Mouse (Mus musculus): Measurements from ENCODE around the gene Masp2. TPM values are rescaled to one million over a fixed set of nuclear protein-coding genes. Genes with fewer than 3 reads are reported as not detected.

The Masp2 gene
- total RNA-seq, 2 experiments from 2014 or later, result not detected

DNA sequence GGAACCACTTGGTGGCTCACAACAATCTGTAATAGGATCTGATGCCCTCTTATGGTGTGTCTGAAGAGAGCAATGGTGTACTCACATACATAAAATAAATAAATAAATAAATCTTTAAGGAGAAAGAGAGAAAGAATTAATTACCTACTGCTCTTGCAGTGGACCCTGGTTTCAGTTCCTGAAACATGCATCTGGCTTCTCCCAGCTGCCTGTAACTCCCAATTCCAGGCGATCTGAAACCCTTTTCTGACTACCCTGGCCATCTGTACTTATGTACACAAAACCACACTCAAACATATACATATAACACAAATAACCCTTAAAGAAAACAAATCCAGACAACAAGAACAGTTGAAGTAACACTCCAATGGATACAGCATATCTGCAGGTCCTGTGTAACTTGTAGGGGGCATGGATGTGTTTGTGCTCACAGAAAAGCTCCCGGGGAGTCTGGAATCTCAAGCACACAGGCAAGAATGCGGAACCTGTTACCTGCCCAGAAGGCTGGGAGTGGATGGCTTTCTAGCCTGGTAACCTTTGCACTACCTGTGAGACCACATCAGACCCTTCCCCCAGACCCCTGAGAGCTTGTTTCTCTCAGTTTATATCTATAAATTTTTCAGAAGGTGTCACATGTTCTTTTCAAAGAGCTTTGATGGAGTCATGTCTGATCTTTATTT, 29.8 kb downstream of the Masp2 start:
- no peak for ATAC-seq (replicated peaks; ENCODE audit: low FRiP score, poor library complexity, severe bottlenecking)

DNA sequence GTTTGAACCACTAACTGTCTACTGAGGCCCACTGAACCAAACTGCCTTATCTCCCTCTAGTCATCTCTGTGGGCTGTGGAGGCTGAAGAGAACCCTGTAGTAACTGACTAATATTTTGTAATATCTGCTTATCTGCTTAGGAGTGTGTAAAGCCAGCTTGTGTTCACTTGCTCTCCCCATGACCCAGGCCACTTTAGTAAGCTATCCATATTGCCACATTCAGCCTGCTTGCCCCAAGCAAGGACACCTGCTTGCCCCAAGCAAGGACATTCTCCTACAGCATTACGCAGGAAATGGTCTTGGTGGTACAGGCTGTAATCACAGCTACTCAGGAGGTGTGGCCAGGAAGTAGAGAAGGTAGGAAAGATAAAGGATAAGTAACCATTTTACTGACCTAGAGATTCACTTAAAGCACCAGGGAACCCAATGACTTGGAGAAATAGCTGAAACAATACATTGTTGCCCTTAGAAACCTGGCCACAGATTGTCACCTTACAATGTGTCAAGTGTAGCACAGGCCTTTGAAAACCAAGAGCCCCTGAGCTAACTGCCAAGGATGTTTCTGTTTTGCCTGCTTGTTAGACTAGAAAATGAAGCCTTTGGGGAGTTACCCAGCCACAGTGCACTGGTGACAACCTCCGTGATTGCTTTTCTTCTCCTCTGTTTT, 31.2 kb downstream of the Masp2 start:
- ATAC-seq (replicated peaks; ENCODE audit: low FRiP score, poor library complexity, severe bottlenecking), result no peak

DNA sequence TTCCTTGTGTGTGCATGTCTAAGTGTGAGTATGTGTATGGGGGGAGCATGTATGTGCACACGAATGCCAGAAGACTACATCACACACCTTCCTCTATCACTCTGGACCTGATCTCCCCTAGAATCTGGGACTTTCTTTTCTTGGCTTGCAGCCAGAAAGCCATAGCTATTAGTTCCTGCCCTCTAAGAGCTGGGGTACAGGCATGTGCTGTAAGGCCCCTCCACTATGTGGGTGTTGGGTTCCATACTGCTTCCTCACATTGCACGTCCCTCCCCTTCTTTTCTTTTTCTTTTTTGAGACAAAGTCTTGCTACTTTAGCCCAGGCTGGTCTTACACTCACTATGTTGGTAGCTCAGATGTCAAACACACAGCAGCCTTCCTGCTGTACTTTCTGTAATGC, 33.0 kb downstream of the Masp2 start:
- no peak for ATAC-seq (replicated peaks; ENCODE audit: low FRiP score, poor library complexity, severe bottlenecking)

DNA sequence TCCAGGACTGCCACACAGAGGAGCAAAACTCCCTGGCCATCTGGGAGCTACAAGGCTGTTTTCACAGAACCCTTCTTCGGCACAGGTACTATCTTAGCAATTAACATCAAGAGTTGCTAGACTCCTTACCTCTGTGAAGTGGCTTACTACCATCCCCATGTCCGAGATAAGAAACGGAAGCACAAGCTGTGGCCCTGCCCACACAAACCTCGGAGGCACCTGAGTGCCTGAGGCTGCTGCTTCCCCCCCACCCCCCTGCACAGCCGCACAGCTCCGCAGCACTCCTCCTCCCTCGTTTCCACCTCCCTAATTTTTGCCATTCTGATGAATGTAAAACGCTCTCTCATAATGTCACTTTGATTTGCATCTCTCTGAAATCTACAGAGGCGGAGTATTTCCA, 35.9 kb downstream of the Masp2 start:
- no peak for ATAC-seq (replicated peaks; ENCODE audit: low FRiP score, poor library complexity, severe bottlenecking)

DNA sequence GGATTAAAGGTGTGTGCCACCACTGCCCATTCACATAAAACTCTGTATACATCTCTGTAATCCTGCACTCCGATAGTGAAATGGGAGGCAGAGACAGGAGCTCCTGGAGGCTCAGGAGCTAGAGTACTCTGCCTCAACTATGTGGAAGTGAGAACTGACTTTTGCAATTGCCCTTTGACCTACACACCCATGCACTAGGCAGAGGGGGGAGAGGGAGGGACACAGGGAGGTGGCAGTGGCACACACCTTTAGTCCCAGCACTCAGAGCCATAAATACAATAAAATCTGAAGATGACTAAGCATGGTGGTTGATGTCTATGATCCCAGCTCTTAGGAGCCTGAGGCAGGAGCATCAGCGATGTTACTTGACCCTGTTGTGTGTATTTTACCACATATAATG, 37.1 kb downstream of the Masp2 start:
- no peak for ATAC-seq (replicated peaks; ENCODE audit: low FRiP score, poor library complexity, severe bottlenecking)

DNA sequence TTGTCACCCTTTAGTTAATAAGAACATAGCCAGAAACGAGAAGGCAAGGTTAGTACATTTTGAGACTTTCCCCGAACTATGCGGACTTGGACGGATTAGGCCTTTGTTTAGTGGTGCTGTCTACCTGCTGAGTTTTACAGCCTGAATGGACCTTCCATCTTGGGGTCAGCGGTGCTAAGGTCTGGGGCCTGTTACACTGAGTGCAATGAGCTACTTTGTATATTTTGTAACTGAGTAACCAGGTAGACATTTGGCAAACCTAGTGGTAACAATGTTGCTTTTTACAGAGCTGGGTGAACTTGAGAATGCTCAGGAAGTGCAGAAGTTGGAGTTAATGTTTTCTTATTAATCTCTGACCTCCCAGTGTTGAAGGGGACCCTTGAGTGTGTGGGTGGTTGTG, 38.8 kb downstream of the Masp2 start:
- ATAC-seq (replicated peaks; ENCODE audit: low FRiP score, poor library complexity, severe bottlenecking), result no peak

DNA sequence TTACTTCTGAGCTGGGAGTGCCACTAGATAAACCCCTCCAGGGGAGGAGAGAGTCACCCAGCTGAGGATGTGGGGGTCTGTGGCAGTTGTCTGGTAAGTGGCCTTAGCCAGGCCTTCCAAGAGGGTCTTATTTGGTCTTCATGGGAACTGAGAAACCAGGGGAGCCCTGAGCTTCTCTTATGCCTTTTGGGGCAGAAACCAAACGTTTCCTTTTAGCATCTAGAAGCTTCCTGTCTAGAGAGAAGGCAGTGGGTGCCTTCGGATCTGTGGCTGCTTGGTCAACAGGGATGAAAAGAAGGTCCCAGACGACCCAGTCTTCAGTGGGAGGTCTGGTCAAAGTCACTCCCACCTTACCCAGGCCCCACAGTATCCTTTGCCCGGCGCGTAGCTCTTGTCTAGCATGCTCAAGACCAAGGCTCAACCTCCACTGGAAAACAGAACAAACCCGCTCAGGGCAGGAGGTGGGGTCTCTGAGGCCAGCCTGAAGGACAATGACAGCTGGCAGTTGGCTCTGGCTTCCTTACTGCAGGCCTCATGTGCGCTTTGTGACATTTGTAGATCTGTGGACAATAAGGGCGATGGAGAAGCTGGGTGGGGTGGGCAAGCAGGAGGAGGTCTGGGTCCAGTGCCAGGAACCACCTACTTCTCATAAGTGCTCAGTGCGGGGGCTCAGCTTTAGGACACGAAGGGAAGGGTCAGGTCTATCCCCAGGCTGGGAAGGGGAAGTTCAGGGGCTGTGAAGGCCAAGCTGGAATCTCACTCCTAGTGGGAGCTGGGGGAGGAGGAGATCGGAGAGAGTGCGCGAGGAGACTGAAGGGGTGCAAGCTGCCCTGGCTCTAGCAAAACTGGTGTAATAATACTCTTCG, 41.2 kb downstream of the Masp2 start, which contains the start of gene Gm572:
Gene Gm572, plus strand, starts transcription at position 27 of the 866 bp plus-strand sequence.
- ATAC-seq (replicated peaks; ENCODE audit: low FRiP score, poor library complexity, severe bottlenecking), result peak; percentile 43; the same call in 1 of the 2 replicates

DNA sequence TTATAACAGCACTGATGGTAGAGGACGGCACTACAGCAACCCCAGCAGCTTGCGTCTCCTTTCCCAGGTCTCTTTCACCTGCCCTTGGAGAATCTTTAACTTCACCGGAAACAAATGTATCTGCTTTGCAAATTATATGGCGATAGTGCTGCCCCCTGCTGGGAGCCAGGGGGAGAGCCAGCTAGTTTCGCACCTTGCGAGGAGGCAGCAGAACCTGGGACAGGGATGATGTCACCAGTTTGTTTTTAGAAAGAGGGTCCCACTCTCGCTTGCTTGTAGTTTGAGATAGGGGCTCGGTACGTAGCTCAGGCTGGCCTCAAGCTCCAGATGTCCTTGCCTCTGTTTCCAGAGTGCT, 41.8 kb downstream of the Masp2 start:
- peak; percentile 70 for ATAC-seq (replicated peaks; ENCODE audit: low FRiP score, poor library complexity, severe bottlenecking)

DNA sequence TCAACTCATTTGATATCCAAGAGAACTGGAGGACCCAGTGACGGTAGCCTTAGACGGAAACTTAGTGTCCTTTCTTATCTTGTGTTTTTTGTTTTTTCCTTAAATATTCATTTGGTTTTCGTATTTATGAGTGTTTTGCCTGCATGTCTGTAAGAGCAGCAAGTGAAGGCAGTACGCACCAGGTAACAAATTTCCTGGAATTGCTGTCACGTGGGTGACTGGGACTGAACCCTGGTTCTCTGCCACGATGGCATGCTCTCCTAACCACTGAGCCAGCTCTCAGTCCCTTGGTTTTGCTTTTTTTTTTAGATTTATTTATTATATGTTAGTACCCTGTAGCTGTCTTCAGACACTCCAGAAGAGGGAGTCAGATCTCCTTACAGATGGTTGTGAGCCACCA, 42.6 kb downstream of the Masp2 start:
- ATAC-seq (replicated peaks; ENCODE audit: low FRiP score, poor library complexity, severe bottlenecking), result no peak

DNA sequence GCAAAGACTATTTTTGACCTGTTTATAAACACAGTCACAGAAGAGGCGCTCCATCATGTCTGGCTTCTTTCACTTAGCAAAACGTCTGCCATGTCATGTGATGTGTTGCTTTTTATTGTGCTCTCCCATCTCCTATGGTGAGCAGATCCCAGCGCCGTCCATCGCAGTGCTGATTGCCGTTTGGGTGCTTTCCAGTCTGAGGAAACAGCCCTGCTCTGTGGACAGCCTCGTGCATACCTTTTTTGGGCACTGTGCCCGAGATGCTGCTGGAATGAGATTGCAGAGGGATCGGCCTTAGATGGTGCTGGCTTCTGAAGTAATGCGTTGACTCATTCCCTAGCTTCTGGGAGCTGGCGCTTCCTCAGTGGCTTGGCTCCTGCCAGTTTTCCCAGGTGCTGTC, 44.3 kb downstream of the Masp2 start:
- 0 out of 2 replicates have a peak, but pooled peaks have one; percentile 35 for ATAC-seq (replicated peaks; ENCODE audit: low FRiP score, poor library complexity, severe bottlenecking)

DNA sequence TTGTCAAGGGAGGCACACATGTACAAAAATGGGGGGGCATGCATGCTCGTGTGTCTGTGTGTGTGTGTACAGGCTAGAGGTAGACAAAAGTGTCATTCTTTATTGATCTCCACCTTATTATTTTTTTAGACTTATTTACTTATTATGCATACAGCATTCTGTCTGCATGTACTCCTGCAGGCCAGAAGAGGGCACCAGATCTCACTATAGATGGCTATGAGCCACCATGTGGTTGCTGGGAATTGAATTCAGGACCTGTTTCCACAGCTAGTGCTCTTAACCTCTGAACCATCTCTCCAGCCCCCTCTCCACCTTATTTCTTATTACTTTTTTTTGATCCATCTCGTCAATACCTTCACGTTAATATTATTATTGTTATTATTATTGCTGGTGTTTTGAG, 47.0 kb downstream of the Masp2 start:
- ATAC-seq (replicated peaks; ENCODE audit: low FRiP score, poor library complexity, severe bottlenecking), result no peak

DNA sequence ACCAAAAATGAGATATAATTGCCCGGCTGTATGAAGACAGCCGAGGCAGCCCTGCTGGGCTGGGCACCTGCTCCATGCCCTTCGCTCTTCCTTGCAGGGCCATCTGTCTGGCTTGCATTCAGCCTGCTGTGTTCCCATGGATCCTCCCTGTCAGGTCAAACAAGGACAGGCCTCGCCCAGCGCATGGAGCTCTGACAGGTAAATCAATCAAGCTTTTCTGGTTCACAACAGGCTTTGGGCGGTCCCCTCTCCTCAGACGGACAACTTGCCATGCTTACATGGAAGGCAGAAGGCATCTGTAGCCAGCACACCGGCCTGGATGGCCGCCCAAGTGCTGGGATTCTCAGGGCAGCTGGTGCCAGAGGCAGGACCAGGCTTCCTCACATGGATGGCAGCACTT, 48.7 kb downstream of the Masp2 start:
- no peak for ATAC-seq (replicated peaks; ENCODE audit: low FRiP score, poor library complexity, severe bottlenecking)

DNA sequence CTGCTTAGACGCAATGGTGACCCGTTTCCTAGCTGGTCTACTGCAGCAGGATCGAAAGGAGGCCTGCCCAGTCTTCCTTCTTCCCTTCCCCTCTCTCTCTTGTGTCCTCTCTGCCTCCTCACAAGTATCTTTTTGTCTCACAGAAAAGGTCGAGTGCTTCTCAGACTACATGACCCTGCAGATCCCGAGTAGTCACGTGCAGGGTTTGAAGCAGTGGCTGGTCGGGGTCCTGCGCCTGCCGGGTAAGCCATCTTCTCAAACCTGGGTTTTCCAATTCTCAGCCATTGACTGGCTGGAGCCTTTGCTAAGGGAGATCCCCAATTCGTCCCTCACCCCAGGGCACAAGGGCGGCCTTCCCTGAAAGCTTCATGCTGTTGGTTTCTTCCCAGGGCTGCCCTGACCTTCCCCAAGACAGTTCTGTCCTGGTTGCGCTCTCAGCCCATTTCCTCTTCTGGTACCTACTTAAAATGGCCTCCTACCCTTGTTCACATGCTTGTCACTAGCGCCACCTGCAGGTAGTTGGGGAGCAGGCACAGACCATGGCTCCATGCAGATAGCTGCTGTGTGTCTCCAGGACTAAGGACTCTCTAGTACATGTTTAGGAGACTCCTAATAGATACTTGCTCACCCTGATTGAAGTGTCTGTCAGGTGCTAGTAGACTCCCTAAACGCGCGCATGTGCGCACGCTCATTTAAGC, 52.5 kb downstream of the Masp2 start:
- ATAC-seq (replicated peaks; ENCODE audit: low FRiP score, poor library complexity, severe bottlenecking), result no peak

DNA sequence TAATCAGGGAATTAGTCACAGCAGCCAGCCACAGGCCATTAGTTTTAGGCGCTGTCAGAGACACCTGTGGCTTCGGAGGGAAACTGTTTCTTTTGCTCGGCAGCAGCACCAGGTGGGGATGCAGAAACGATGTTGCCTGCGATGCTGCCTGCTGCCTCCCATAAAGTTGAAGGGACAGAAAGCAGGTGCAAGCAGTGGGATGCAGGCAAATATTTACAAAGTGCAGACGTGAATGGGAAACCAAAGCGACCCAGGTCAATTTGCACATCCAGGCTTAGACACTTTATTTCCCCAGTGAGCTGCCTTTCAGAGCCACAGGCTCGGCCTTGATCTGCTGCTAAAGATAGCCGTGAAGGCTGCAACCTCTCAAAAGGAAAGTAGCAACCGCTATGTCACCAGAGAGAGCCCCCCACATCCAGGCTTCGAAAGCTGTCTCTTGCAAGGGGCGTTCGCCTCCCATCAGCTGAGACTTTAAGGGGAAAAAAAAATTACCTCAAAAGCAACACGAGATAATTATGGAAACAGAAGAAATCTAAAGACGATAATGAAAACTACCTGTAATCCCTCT, 54.4 kb downstream of the Masp2 start:
- ATAC-seq (replicated peaks; ENCODE audit: low FRiP score, poor library complexity, severe bottlenecking), result no peak

DNA sequence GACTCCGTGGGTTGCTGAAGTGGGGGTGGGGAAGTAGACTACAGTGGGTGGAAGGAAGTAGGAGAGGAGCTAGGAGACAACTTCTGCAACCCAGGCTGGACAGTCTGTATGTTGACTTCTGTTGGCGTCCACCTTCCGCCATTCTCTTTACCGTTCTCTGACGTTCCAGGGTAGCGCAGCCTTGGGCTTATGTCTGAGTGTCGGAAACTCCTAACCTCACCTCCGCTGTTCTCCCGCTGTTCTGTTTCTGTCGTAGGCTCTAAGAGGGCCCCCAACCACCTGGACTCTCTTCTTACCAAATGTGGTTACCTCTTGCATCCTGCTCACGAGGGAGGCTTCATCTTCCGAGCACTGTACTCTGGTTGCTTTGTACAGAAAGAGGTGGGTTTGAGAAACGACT, 55.4 kb downstream of the Masp2 start:
- ATAC-seq (replicated peaks; ENCODE audit: low FRiP score, poor library complexity, severe bottlenecking), result no peak

DNA sequence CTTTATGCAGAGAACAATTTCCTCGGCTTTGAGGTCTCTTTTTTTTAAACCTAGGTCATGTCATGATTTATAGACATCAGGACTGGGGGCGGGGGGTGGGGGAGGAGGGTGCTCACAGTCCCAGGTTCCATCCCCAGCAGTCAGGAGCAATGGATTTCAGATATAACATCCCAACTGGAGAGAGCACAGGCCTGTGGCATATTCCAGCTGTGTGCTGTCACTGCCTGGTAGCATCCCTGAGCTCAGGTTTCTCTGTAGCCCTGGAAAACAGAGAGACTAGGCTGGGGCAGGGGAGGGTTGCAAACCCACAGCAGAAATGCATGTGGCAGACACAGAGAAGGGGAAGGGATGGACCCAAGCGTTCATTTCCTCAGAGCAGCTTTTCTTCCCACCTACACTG, 57.8 kb downstream of the Masp2 start:
- ATAC-seq (replicated peaks; ENCODE audit: low FRiP score, poor library complexity, severe bottlenecking), result no peak

DNA sequence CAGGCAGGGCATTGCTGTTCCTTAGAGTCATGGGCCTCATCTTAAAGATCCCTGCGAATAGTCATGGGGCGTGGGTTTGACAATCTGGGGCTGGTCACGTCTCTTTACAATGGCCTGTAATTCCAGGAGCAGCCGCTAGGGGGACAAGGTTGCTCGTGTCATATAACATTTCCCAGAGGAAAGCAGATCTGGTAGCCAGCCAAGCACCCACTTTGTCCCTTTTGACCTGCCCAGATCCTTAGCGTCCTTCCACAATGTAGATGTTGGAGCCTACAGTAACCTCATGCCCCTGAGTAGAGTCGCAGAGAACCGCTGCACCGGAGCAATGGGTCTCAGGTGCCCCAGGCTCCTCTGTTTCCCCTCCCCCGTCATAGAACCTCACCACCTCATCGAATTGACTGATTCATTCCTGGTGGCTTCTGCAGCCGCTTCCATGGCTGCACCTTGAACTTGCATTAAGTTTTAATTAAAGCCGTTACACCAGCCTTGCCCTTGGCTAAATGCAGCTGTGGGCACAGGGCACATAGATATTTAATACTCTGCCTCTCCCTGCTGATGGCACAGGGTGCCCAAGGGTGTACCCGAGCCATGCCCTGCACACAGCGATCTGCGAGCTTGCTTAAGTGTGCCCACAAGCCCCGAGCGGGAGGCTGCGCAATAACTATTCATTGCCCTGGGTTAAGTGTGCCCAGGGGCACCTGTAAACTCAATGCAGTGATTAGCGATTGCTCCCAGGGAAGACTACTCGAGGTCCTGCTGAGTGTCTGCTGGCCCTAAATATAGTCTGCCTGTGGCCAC, 60.0 kb downstream of the Masp2 start:
- peak; percentile 67 for ATAC-seq (replicated peaks; ENCODE audit: low FRiP score, poor library complexity, severe bottlenecking)

DNA sequence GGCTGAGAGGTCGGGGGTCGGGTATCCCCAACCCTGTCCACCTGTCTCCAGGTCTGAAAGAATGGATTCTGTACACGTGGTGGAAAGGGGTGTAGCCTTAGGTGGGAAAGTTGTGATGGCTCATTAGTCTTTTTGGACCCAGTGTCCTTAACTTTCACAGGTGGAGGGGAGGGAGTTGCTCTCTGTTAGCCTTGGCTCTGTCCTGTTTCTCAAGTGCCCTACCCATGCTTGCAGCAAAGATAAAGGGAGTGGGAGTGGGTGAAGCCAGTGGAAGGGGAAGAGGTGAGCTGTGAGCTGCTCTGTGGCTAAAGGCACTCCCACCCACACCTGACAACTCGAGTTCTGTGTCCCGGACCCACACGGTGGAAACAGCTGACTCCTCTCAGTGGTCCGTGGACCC, 61.0 kb downstream of the Masp2 start:
- ATAC-seq (replicated peaks; ENCODE audit: low FRiP score, poor library complexity, severe bottlenecking), result no peak

DNA sequence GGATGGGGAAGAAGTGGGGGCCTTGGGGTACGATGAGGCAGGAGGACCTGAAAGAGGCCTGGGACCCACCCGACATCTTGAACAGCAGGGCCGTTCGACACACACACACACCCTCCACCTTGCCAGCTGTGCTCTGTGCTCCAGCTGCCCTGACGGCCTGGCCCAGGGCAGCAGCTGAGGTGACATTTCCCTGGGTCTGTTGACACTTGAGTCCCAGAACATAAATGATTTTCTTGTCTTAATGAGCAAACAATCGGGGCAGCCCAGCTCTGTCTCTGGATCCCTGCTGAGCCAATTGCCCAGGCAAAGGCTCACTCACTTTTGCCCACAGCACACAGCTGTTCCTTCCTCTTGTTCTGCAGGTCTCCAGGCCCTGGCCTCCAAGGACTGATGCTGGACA, 61.7 kb downstream of the Masp2 start:
- no peak for ATAC-seq (replicated peaks; ENCODE audit: low FRiP score, poor library complexity, severe bottlenecking)

All from erythroid progenitor cell, adult 5-6 weeks (primary cell).